Mouse (Mus musculus) forebrain, postnatal 0 days (tissue): ENCODE data around the gene Ehd2. TPM values are rescaled to one million over a fixed set of nuclear protein-coding genes. Genes with fewer than 3 reads are reported as not detected.

Experiments used
- ATAC-seq: fragments of 200-750 bp; cut with Nextera tagmentation; 2 replicates; pipeline ENCODE4 v1.8.0; 2017; ENCODE audit warnings: mild to moderate bottlenecking, moderate library complexity
- DNase-seq: peaks from one replicate; pipeline ENCODE4 v3.0.0-alpha.2; 2015
- H3K27ac ChIP-seq: fragments of 300-500 bp; sonication (generic); 2 replicates; pipeline ENCODE4 v1.5.1; 2014; ENCODE audit warnings: low read depth, mild to moderate bottlenecking, antibody characterized with exemption, low read length, moderate library complexity, mixed read lengths
- H3K27me3 ChIP-seq: fragments of 300-500 bp; sonication (generic); 2 replicates; pipeline ENCODE4 v1.6.1; 2014; ENCODE audit warnings: mild to moderate bottlenecking, low read length, mixed read lengths; ENCODE audit not compliant: insufficient read depth
- H3K36me3 ChIP-seq: fragments of 300-500 bp; sonication (generic); 2 replicates; pipeline ENCODE4 v1.6.1; 2014; ENCODE audit warnings: mild to moderate bottlenecking, moderate library complexity; ENCODE audit not compliant: insufficient read depth
- H3K4me1 ChIP-seq: fragments of 300-500 bp; sonication (generic); 2 replicates; pipeline ENCODE4 v1.6.1; 2014; ENCODE audit warnings: antibody characterized with exemption; ENCODE audit not compliant: insufficient read depth
- H3K4me2 ChIP-seq: fragments of 300-500 bp; sonication (generic); 2 replicates; pipeline ENCODE4 v1.6.1; 2014; ENCODE audit warnings: low read depth, mild to moderate bottlenecking, moderate library complexity
- H3K4me3 ChIP-seq: fragments of 300-500 bp; sonication (generic); 2 replicates; pipeline ENCODE4 v1.5.1; 2014; ENCODE audit warnings: low read depth, low read length, mixed read lengths
- H3K9ac ChIP-seq: fragments of 300-500 bp; sonication (generic); 2 replicates; pipeline ENCODE4 v1.6.1; 2014; ENCODE audit warnings: mild to moderate bottlenecking
- H3K9me3 ChIP-seq: fragments of 300-500 bp; sonication (generic); 2 replicates; pipeline ENCODE4 v1.6.1; 2016; ENCODE audit warnings: low read length
- CTCF ChIP-seq: sonication (generic); IDR thresholded peaks from 2 replicates; pipeline ENCODE4 v1.5.1; 2016; ENCODE audit warnings: antibody characterized with exemption, control low read depth, low read depth
- WGBS: fragments of 180-500 bp; shearing (Covaris S2); extraction: QIAGEN DNeasy Blood & Tissue Kit; methylation state at CpG from one replicate; pipeline ENCODE4 v1.1.7; 2014; 5-methylcytosine and 5-hydroxymethylcytosine counted together
- polyA plus RNA-seq: library from polyadenylated mRNA; unstranded; fragments of >200 nt; fragmentation: Nextera tagmentation; extraction: Ambion mirVana; gene quantifications from 2 replicates; pipeline ENCODE4 v1.2.1, GENCODE M21; 2015
- total RNA-seq: library from RNA; depleted of rRNA; stranded (reverse); fragments of >200 nt; gene quantifications from 2 replicates; pipeline ENCODE4 v1.2.3, GENCODE M21; 2014; rRNA removed

Ehd2 gene
- total and polyA plus RNA-seq, 2 experiments from 2014 or later: 3.5 to 5.0 TPM

DNA sequence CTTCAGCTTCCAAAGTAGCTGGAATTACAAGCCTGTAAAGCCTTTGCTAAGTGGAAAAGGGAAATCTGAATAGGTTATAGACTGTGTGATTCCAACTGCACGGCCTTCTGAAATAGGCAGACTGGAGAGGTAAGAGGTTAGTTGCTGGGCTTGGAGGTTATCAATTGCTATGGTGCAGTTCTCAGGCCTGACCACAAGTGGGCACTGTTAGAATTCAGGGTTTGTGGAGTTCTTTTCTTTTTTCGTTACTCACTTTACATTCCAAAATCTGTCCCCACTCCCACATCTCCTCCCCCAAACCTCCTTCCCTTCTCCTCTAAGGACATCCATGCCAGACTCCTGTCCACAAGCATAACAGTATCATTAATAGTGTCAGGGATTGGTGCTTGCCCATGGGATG lies 53.1 kb downstream of the Ehd2 start:
- Histone ChIP-seq H3K4me2 (no peak overlapping the region), H3K4me1 (no peaks in the 10 kb centered on the region), H3K27ac (no peak overlapping the region), H3K9ac (no peak overlapping the region), H3K9me3 (no peaks in the 10 kb centered on the region), H3K4me3 (no peak overlapping the region), H3K27me3 (no peaks in the 10 kb centered on the region), H3K36me3 (peaks cover 18% of the 10 kb centered on the region)
- peak; percentile 69 for TF ChIP-seq CTCF
- ATAC-seq: no peak
- 29% methylated on average over 2 of the region's 2 CpGs for WGBS
- peak; percentile 42 for DNase-seq

GRCm38 (mm10) chr7:15912183-15912582 lies 55.2 kb downstream of the Ehd2 start:
- Histone ChIP-seq H3K4me2 (no peak overlapping the region), H3K9me3 (no peaks in the 10 kb centered on the region), H3K27me3 (no peaks in the 10 kb centered on the region), H3K36me3 (peaks cover 5% of the 10 kb centered on the region; the same call in 1 of the 2 replicates), H3K27ac (no peak overlapping the region), H3K4me3 (no peak overlapping the region), H3K4me1 (no peaks in the 10 kb centered on the region), H3K9ac (no peak overlapping the region)
- peak; percentile 83 for ATAC-seq
- 2% methylated on average over 4 of the region's 4 CpGs for WGBS
- DNase-seq: peak; percentile 82
- peak; percentile 83 for TF ChIP-seq CTCF

- H3K27ac ChIP-seq: no peak overlapping the region
- H3K4me2 ChIP-seq: no peak overlapping the region
- H3K9me3 ChIP-seq: no peaks in the 10 kb centered on the region
- H3K9ac ChIP-seq: no peak overlapping the region
- no peaks in the 10 kb centered on the region for H3K4me1 ChIP-seq
- H3K36me3 ChIP-seq: no peaks in the 10 kb centered on the region
- TF ChIP-seq CTCF: no peak
- 83% methylated on average over 5 of the region's 5 CpGs for WGBS
- ATAC-seq (no peak), DNase-seq (no peak)
- H3K27me3 ChIP-seq: no peaks in the 10 kb centered on the region
- no peak overlapping the region for H3K4me3 ChIP-seq
These were observed 56.8 kb downstream of the Ehd2 start for GRCm38 (mm10) chr7:15910521-15910920.

GRCm38 (mm10) chr7:15907971-15908590 lies 59.3 kb downstream of the Ehd2 start:
- Histone ChIP-seq H3K9ac (no peak overlapping the region), H3K4me2 (no peak overlapping the region), H3K4me3 (no peak overlapping the region), H3K36me3 (no peaks in the 10 kb centered on the region), H3K27me3 (no peaks in the 10 kb centered on the region), H3K4me1 (no peaks in the 10 kb centered on the region), H3K27ac (no peak overlapping the region), H3K9me3 (no peaks in the 10 kb centered on the region)
- ATAC-seq (no peak), DNase-seq (no peak)
- no peak for TF ChIP-seq CTCF
- 84% methylated on average over 8 of the region's 8 CpGs for WGBS

DNA sequence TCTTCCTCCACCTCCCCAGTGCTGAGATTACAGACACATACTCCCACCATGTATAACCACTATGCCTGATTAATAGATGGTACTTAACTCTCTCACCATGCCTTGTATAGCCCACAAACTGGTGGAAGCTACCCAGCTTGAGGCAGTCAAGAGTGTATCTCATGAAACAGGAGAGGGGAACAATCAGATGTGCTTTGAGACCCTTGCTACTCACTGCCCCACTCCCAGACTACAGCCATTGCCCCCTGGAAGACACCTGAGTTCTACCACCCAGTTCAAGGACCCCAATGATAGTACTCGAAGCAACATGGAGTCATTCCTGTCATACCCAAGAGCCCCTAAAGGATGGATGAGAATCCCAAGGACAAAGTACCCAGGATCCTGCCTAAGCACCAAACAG lies 60.8 kb downstream of the Ehd2 start:
- WGBS: 87% methylated on average over 1 of the region's 1 CpGs
- Histone ChIP-seq H3K36me3 (no peaks in the 10 kb centered on the region), H3K9me3 (no peaks in the 10 kb centered on the region), H3K4me1 (no peaks in the 10 kb centered on the region), H3K27me3 (no peaks in the 10 kb centered on the region), H3K4me2 (no peak overlapping the region), H3K4me3 (no peak overlapping the region), H3K9ac (no peak overlapping the region), H3K27ac (no peak overlapping the region)
- DNase-seq (no peak), ATAC-seq (no peak)
- TF ChIP-seq CTCF: no peak

- ATAC-seq (no peak), DNase-seq (no peak)
- no peak overlapping the region for H3K9ac ChIP-seq
- no peak overlapping the region for H3K4me2 ChIP-seq
- H3K27ac ChIP-seq: no peak overlapping the region
- no peak overlapping the region for H3K4me3 ChIP-seq
- H3K27me3 ChIP-seq: no peaks in the 10 kb centered on the region
- no peaks in the 10 kb centered on the region for H3K36me3 ChIP-seq
- TF ChIP-seq CTCF: no peak
- WGBS: 49% methylated on average over 7 of the region's 7 CpGs
- H3K4me1 ChIP-seq: no peaks in the 10 kb centered on the region
- H3K9me3 ChIP-seq: no peaks in the 10 kb centered on the region
These were observed 61.5 kb downstream of the Ehd2 start for GRCm38 (mm10) chr7:15905861-15906260.

GRCm38 (mm10) chr7:15901366-15902048 lies 65.9 kb downstream of the Ehd2 start:
- Histone ChIP-seq H3K36me3 (no peaks in the 10 kb centered on the region), H3K9ac (no peak overlapping the region), H3K9me3 (no peaks in the 10 kb centered on the region), H3K27ac (no peak overlapping the region), H3K27me3 (no peaks in the 10 kb centered on the region), H3K4me3 (no peak overlapping the region), H3K4me2 (no peak overlapping the region), H3K4me1 (no peaks in the 10 kb centered on the region)
- DNase-seq (no peak), ATAC-seq (no peak)
- no peak for TF ChIP-seq CTCF
- 83% methylated on average over 9 of the region's 9 CpGs for WGBS

Other genes starting within 250 kb of the Ehd2 start
- not detected in 2 replicates for gene Obox5, start 217.4 kb downstream of the Ehd2 start, total RNA-seq
- not detected in 2 replicates for gene Obox5, start 217.4 kb downstream of the Ehd2 start, polyA plus RNA-seq
- not detected in 2 replicates for gene Obox6, start 127.9 kb downstream of the Ehd2 start, total RNA-seq
- not detected in 2 replicates for gene Obox6, start 127.9 kb downstream of the Ehd2 start, polyA plus RNA-seq
- 1.2 and 1.9 TPM in 2 replicates for gene Crx, start 87.6 kb downstream of the Ehd2 start, total RNA-seq
- 0.05 and 0.25 TPM in 2 replicates for gene Crx, start 87.6 kb downstream of the Ehd2 start, polyA plus RNA-seq
- gene Crxos, start 85.0 kb downstream of the Ehd2 start, total RNA-seq: not detected in 2 replicates
- not detected in 2 replicates for gene Crxos, start 85.0 kb downstream of the Ehd2 start, polyA plus RNA-seq
- gene Selenow, start 45.2 kb downstream of the Ehd2 start, total RNA-seq: 813 and 1,238 TPM in 2 replicates
- gene Selenow, start 45.2 kb downstream of the Ehd2 start, polyA plus RNA-seq: 2,478 and 2,732 TPM in 2 replicates
- gene Nop53, start 21.5 kb downstream of the Ehd2 start, total RNA-seq: 117 and 189 TPM in 2 replicates
- 143 and 154 TPM in 2 replicates for gene Nop53, start 21.5 kb downstream of the Ehd2 start, polyA plus RNA-seq
- 3.2 and 5.0 TPM in 2 replicates for gene Bicra, start 80.4 kb upstream of the Ehd2 start, total RNA-seq
- gene Bicra, start 80.4 kb upstream of the Ehd2 start, polyA plus RNA-seq: 3.6 and 5.8 TPM in 2 replicates
- 0.10 and 0.15 TPM in 2 replicates for gene Zfp541, start 94.2 kb upstream of the Ehd2 start, total RNA-seq
- gene Zfp541, start 94.2 kb upstream of the Ehd2 start, polyA plus RNA-seq: 0.04 and 0.17 TPM in 2 replicates
- 159 and 270 TPM in 2 replicates for gene Napa, start 130.9 kb upstream of the Ehd2 start, total RNA-seq
- gene Napa, start 130.9 kb upstream of the Ehd2 start, polyA plus RNA-seq: 211 and 222 TPM in 2 replicates
- gene Kptn, start 152.3 kb upstream of the Ehd2 start, total RNA-seq: 47.4 and 53.7 TPM in 2 replicates
- 27.4 and 37.2 TPM in 2 replicates for gene Kptn, start 152.3 kb upstream of the Ehd2 start, polyA plus RNA-seq
- 52.4 and 55.8 TPM in 2 replicates for gene Slc8a2, start 162.3 kb upstream of the Ehd2 start, total RNA-seq
- gene Slc8a2, start 162.3 kb upstream of the Ehd2 start, polyA plus RNA-seq: 0.77 and 0.99 TPM in 2 replicates
- gene Meis3, start 207.5 kb upstream of the Ehd2 start, total RNA-seq: 98.6 and 100 TPM in 2 replicates
- gene Meis3, start 207.5 kb upstream of the Ehd2 start, polyA plus RNA-seq: 86.4 and 90.9 TPM in 2 replicates